Mouse (Mus musculus) layer of hippocampus, postnatal 14 days (tissue): ENCODE data around the gene Megf11. TPM values are rescaled to one million over a fixed set of nuclear protein-coding genes. Genes with fewer than 3 reads are reported as not detected.
"Not testable (repeated sequence)": the region's sequence is repeated elsewhere in the genome, so short reads cannot be mapped to it uniquely, and the experiment has no call there.

Experiments
- DNase-seq, 2 experiments: peaks; one replicate each; pipeline ENCODE4 v3.0.0; 2021 to 2022; ENCODE audit warnings: low spot score in 2 of 2, mixed read lengths in 1 of 2
- total RNA-seq, 2 experiments: library from RNA; stranded (reverse); gene quantifications; 2 replicates each; pipeline ENCODE4 v1.2.3; 2021

The Megf11 gene
- total RNA-seq, 2 experiments from 2014 or later = 16.1 to 16.3 TPM

- no peak for DNase-seq
Observed at GRCm38 (mm10) chr9:64693094-64693493, 307.7 kb downstream of the Megf11 start.

- no peak for DNase-seq
Observed at GRCm38 (mm10) chr9:64695266-64695665, 309.8 kb downstream of the Megf11 start.

GRCm38 (mm10) chr9:64696404-64696803 is 311.0 kb downstream of the Megf11 start:
- no peak for DNase-seq

- no peak for DNase-seq
Observed at GRCm38 (mm10) chr9:64697006-64697405, 311.6 kb downstream of the Megf11 start.

- no peak for DNase-seq
Observed at GRCm38 (mm10) chr9:64697677-64698076, 312.3 kb downstream of the Megf11 start.

GRCm38 (mm10) chr9:64698586-64698985 is 313.2 kb downstream of the Megf11 start:
- no peak for DNase-seq

- DNase-seq = no peak
Observed at GRCm38 (mm10) chr9:64700451-64701311, 315.3 kb downstream of the Megf11 start.

- peak in 1 of 2 experiments; percentile 44 for DNase-seq
Observed at GRCm38 (mm10) chr9:64701651-64702050, 316.2 kb downstream of the Megf11 start.

- DNase-seq = no peak
Observed at GRCm38 (mm10) chr9:64702391-64702790, 317.0 kb downstream of the Megf11 start.

- DNase-seq = no peak
Observed at GRCm38 (mm10) chr9:64702937-64703336, 317.5 kb downstream of the Megf11 start.

GRCm38 (mm10) chr9:64703420-64703965 is 318.1 kb downstream of the Megf11 start:
- DNase-seq = no peak

- DNase-seq = no peak
Observed at GRCm38 (mm10) chr9:64704073-64704840, 318.8 kb downstream of the Megf11 start.

GRCm38 (mm10) chr9:64710291-64710690 is 324.9 kb downstream of the Megf11 start:
- not testable (repeated sequence) for DNase-seq

GRCm38 (mm10) chr9:64719526-64720163 is 334.2 kb downstream of the Megf11 start:
- DNase-seq = no peak

GRCm38 (mm10) chr9:64726454-64726853 is 341.0 kb downstream of the Megf11 start:
- no peak for DNase-seq

- DNase-seq = no peak
Observed at GRCm38 (mm10) chr9:64731029-64731560, 345.7 kb downstream of the Megf11 start.

- DNase-seq = no peak
Observed at GRCm38 (mm10) chr9:64734166-64734565, 348.7 kb downstream of the Megf11 start.

- not testable (repeated sequence) for DNase-seq
Observed at GRCm38 (mm10) chr9:64734992-64735391, 349.6 kb downstream of the Megf11 start.

GRCm38 (mm10) chr9:64736076-64736638 is 350.7 kb downstream of the Megf11 start:
- no peak for DNase-seq

GRCm38 (mm10) chr9:64736639-64737405 is 351.4 kb downstream of the Megf11 start:
- DNase-seq = peak; percentile 52 to 59
